Mouse (Mus musculus): ENCODE data around the gene Adam1a. TPM values are rescaled to one million over a fixed set of nuclear protein-coding genes. Genes with fewer than 3 reads are reported as not detected.
"Not testable (repeated sequence)": the region's sequence is repeated elsewhere in the genome, so short reads cannot be mapped to it uniquely, and the experiment has no call there.

The Adam1a gene
- polyA plus RNA-seq, 1 experiment from 2014 or later, result 1.4 TPM

- H3K27me3 ChIP-seq (ENCODE audit: low read depth, poor library complexity, severe bottlenecking); H3K4me1 ChIP-seq; H3K27ac ChIP-seq (replicated peaks); H3K9me3 ChIP-seq (replicated peaks); H3K4me3 ChIP-seq; DNase-seq (ENCODE audit: low spot score): not testable (repeated sequence)
- 91% methylated on average over 11 of the region's 17 CpGs for WGBS
- peaks cover 71% of the 10 kb centered on the region for H3K36me3 ChIP-seq
Measured at GRCm38 (mm10) chr5:121519758-121520157, 25.5 kb downstream of the Adam1a start.

GRCm38 (mm10) chr5:121518983-121519382 lies 26.3 kb downstream of the Adam1a start:
- no peak overlapping the region for H3K27ac ChIP-seq (replicated peaks)
- no peak for DNase-seq (ENCODE audit: low spot score)
- no peaks in the 10 kb centered on the region for H3K27me3 ChIP-seq (ENCODE audit: low read depth, poor library complexity, severe bottlenecking)
- 95% methylated on average over 9 of the region's 9 CpGs for WGBS
- no peaks in the 10 kb centered on the region for H3K9me3 ChIP-seq (replicated peaks)
- no peak overlapping the region for H3K4me3 ChIP-seq
- H3K36me3 ChIP-seq, result peaks cover 63% of the 10 kb centered on the region
- no peaks in the 10 kb centered on the region for H3K4me1 ChIP-seq

- WGBS, result 89% methylated on average over 7 of the region's 7 CpGs
- DNase-seq (ENCODE audit: low spot score), result no peak
- Histone ChIP-seq H3K9me3 (replicated peaks) (no peaks in the 10 kb centered on the region), H3K36me3 (no peaks in the 10 kb centered on the region), H3K27me3 (ENCODE audit: low read depth, poor library complexity, severe bottlenecking) (no peaks in the 10 kb centered on the region), H3K27ac (replicated peaks) (no peak overlapping the region), H3K4me1 (no peaks in the 10 kb centered on the region), H3K4me3 (no peak overlapping the region)
Measured at GRCm38 (mm10) chr5:121510009-121510408, 35.3 kb downstream of the Adam1a start.

- H3K4me3 ChIP-seq, result no peak overlapping the region
- no peaks in the 10 kb centered on the region for H3K4me1 ChIP-seq
- H3K9me3 ChIP-seq (replicated peaks), result no peaks in the 10 kb centered on the region
- no peak overlapping the region for H3K27ac ChIP-seq (replicated peaks)
- no peaks in the 10 kb centered on the region for H3K36me3 ChIP-seq
- DNase-seq (ENCODE audit: low spot score), result no peak
- H3K27me3 ChIP-seq (ENCODE audit: low read depth, poor library complexity, severe bottlenecking), result no peaks in the 10 kb centered on the region
- 91% methylated on average over 1 of the region's 1 CpGs for WGBS
Measured at GRCm38 (mm10) chr5:121506846-121507245, 38.4 kb downstream of the Adam1a start.

- DNase-seq (ENCODE audit: low spot score), result no peak
- Histone ChIP-seq H3K27me3 (ENCODE audit: low read depth, poor library complexity, severe bottlenecking) (no peaks in the 10 kb centered on the region), H3K4me1 (no peaks in the 10 kb centered on the region), H3K9me3 (replicated peaks) (no peaks in the 10 kb centered on the region), H3K36me3 (no peaks in the 10 kb centered on the region), H3K4me3 (no peak within 1 kb of the TSS), H3K27ac (replicated peaks) (no peak within 1 kb of the TSS)
- WGBS, result 88% methylated on average over 3 of the region's 3 CpGs
Measured at GRCm38 (mm10) chr5:121503231-121503630, 42.1 kb downstream of the Adam1a start, which contains the start of gene Adam1b. TSS of gene Adam1b (minus strand) at chr5:121503435.

GRCm38 (mm10) chr5:121501424-121501996 lies 43.8 kb downstream of the Adam1a start:
- not testable (repeated sequence) for H3K9me3 ChIP-seq (replicated peaks); H3K36me3 ChIP-seq
- WGBS, result 81% methylated on average over 11 of the region's 17 CpGs

GRCm38 (mm10) chr5:121500719-121501118 lies 44.6 kb downstream of the Adam1a start:
- H3K36me3 ChIP-seq, result no peaks in the 10 kb centered on the region
- 80% methylated on average over 7 of the region's 7 CpGs for WGBS
- H3K4me1 ChIP-seq, result no peaks in the 10 kb centered on the region
- H3K27me3 ChIP-seq (ENCODE audit: low read depth, poor library complexity, severe bottlenecking), result no peaks in the 10 kb centered on the region
- DNase-seq (ENCODE audit: low spot score), result no peak
- no peak overlapping the region for H3K4me3 ChIP-seq
- H3K27ac ChIP-seq (replicated peaks), result no peak overlapping the region
- H3K9me3 ChIP-seq (replicated peaks), result no peaks in the 10 kb centered on the region

More at GRCm38 (mm10) chr5:121501424-121501996, 43.8 kb downstream of the Adam1a start:
- not testable (repeated sequence) for H3K4me3 ChIP-seq; H3K27me3 ChIP-seq (ENCODE audit: low read depth, poor library complexity, severe bottlenecking); H3K4me1 ChIP-seq; H3K27ac ChIP-seq (replicated peaks); DNase-seq (ENCODE audit: low spot score)

- no peak overlapping the region for H3K4me3 ChIP-seq
- WGBS, result 79% methylated on average over 8 of the region's 8 CpGs
- no peaks in the 10 kb centered on the region for H3K27me3 ChIP-seq (ENCODE audit: low read depth, poor library complexity, severe bottlenecking)
- H3K9me3 ChIP-seq (replicated peaks), result no peaks in the 10 kb centered on the region
- no peak for DNase-seq (ENCODE audit: low spot score)
- no peaks in the 10 kb centered on the region for H3K36me3 ChIP-seq
- no peaks in the 10 kb centered on the region for H3K4me1 ChIP-seq
- no peak overlapping the region for H3K27ac ChIP-seq (replicated peaks)
Measured at GRCm38 (mm10) chr5:121493305-121493704, 52.0 kb downstream of the Adam1a start.

- Histone ChIP-seq H3K27ac (replicated peaks) (no peak overlapping the region), H3K9me3 (replicated peaks) (no peaks in the 10 kb centered on the region), H3K4me3 (no peak overlapping the region), H3K27me3 (ENCODE audit: low read depth, poor library complexity, severe bottlenecking) (no peaks in the 10 kb centered on the region), H3K4me1 (no peaks in the 10 kb centered on the region), H3K36me3 (no peaks in the 10 kb centered on the region)
- DNase-seq (ENCODE audit: low spot score), result no peak
- 82% methylated on average over 5 of the region's 5 CpGs for WGBS
Measured at GRCm38 (mm10) chr5:121484801-121485200, 60.5 kb downstream of the Adam1a start.

GRCm38 (mm10) chr5:121477680-121478079 lies 67.6 kb downstream of the Adam1a start:
- Histone ChIP-seq H3K27me3 (ENCODE audit: low read depth, poor library complexity, severe bottlenecking) (no peaks in the 10 kb centered on the region), H3K36me3 (no peaks in the 10 kb centered on the region), H3K27ac (replicated peaks) (no peak overlapping the region), H3K4me3 (no peak overlapping the region), H3K9me3 (replicated peaks) (no peaks in the 10 kb centered on the region), H3K4me1 (peaks cover 6% of the 10 kb centered on the region; the same call in 1 of the 2 replicates)
- no peak for DNase-seq (ENCODE audit: low spot score)
- 45% methylated on average over 3 of the region's 3 CpGs for WGBS

GRCm38 (mm10) chr5:121476040-121476439 lies 69.2 kb downstream of the Adam1a start:
- Histone ChIP-seq H3K4me3 (no peak overlapping the region), H3K9me3 (replicated peaks) (no peaks in the 10 kb centered on the region), H3K4me1 (peaks cover 6% of the 10 kb centered on the region; the same call in 1 of the 2 replicates), H3K27ac (replicated peaks) (no peak overlapping the region), H3K36me3 (no peaks in the 10 kb centered on the region), H3K27me3 (ENCODE audit: low read depth, poor library complexity, severe bottlenecking) (no peaks in the 10 kb centered on the region)
- WGBS, result 83% methylated on average over 1 of the region's 1 CpGs
- no peak for DNase-seq (ENCODE audit: low spot score)

- no peaks in the 10 kb centered on the region for H3K9me3 ChIP-seq (replicated peaks)
- H3K36me3 ChIP-seq, result no peaks in the 10 kb centered on the region
- WGBS, result 70% methylated on average over 7 of the region's 7 CpGs
- H3K4me3 ChIP-seq, result no peak overlapping the region
- H3K4me1 ChIP-seq, result peaks cover 6% of the 10 kb centered on the region; the same call in 1 of the 2 replicates
- no peak for DNase-seq (ENCODE audit: low spot score)
- no peaks in the 10 kb centered on the region for H3K27me3 ChIP-seq (ENCODE audit: low read depth, poor library complexity, severe bottlenecking)
- no peak overlapping the region for H3K27ac ChIP-seq (replicated peaks)
Measured at GRCm38 (mm10) chr5:121474610-121475009, 70.7 kb downstream of the Adam1a start.

GRCm38 (mm10) chr5:121472411-121472810 lies 72.9 kb downstream of the Adam1a start:
- Histone ChIP-seq H3K4me3 (no peak overlapping the region), H3K4me1 (peaks cover 6% of the 10 kb centered on the region; the same call in 1 of the 2 replicates), H3K36me3 (no peaks in the 10 kb centered on the region), H3K27ac (replicated peaks) (no peak overlapping the region), H3K9me3 (replicated peaks) (no peaks in the 10 kb centered on the region), H3K27me3 (ENCODE audit: low read depth, poor library complexity, severe bottlenecking) (no peaks in the 10 kb centered on the region)
- 89% methylated on average over 2 of the region's 2 CpGs for WGBS
- no peak for DNase-seq (ENCODE audit: low spot score)

Data from midbrain, embryonic 10.5 days (tissue).